Mouse (Mus musculus) hindbrain, embryonic 16.5 days (tissue): ENCODE results near the gene Babam2. TPM values are rescaled to one million over a fixed set of nuclear protein-coding genes. Genes with fewer than 3 reads are reported as not detected.
"Not testable (repeated sequence)": the region's sequence is repeated elsewhere in the genome, so short reads cannot be mapped to it uniquely, and the experiment has no call there.

Experiments used
- ATAC-seq: fragments of 200-750 bp; cut with Nextera tagmentation; 2 replicates; pipeline ENCODE4 v1.8.0; 2017; ENCODE audit warnings: moderate TSS enrichment, moderate library complexity
- H3K27ac ChIP-seq: fragments of 300-500 bp; sonication (generic); 2 replicates; pipeline ENCODE4 v1.5.1; 2014; ENCODE audit warnings: low read depth, mild to moderate bottlenecking, control low read depth, low read length, moderate library complexity
- H3K27me3 ChIP-seq: fragments of 300-500 bp; sonication (generic); replicated peaks from 2 replicates; pipeline ENCODE4 v1.6.1; 2014; ENCODE audit warnings: low read length; ENCODE audit not compliant: control insufficient read depth, insufficient read depth
- H3K36me3 ChIP-seq: fragments of 300-500 bp; sonication (generic); 2 replicates; pipeline ENCODE4 v1.6.1; 2014; ENCODE audit warnings: mild to moderate bottlenecking, low read length, moderate library complexity, mixed read lengths; ENCODE audit not compliant: control insufficient read depth, insufficient read depth
- H3K4me1 ChIP-seq: fragments of 300-500 bp; sonication (generic); 2 replicates; pipeline ENCODE4 v1.6.1; 2014; ENCODE audit warnings: low read depth, low read length; ENCODE audit not compliant: control insufficient read depth, insufficient read depth
- H3K4me2 ChIP-seq: fragments of 300-500 bp; sonication (generic); 2 replicates; pipeline ENCODE4 v1.6.1; 2014; ENCODE audit warnings: mild to moderate bottlenecking, low read length, control low read depth, moderate library complexity
- H3K4me3 ChIP-seq: fragments of 300-500 bp; sonication (generic); 2 replicates; pipeline ENCODE4 v1.5.1; 2014; ENCODE audit warnings: mild to moderate bottlenecking, low read length, control low read depth, moderate library complexity
- H3K9ac ChIP-seq: fragments of 300-500 bp; sonication (generic); 2 replicates; pipeline ENCODE4 v1.6.1; 2014; ENCODE audit warnings: low read depth, mild to moderate bottlenecking, control low read depth, low read length, moderate library complexity
- H3K9me3 ChIP-seq: fragments of 300-500 bp; sonication (generic); 2 replicates; pipeline ENCODE4 v1.6.1; 2014; ENCODE audit warnings: mild to moderate bottlenecking, low read length, moderate library complexity; ENCODE audit not compliant: control insufficient read depth
- WGBS: fragments of 180-500 bp; shearing (Covaris S2); extraction: QIAGEN DNeasy Blood & Tissue Kit; methylation state at CpG from one replicate; pipeline ENCODE4 v1.1.7; 2014; 5-methylcytosine and 5-hydroxymethylcytosine counted together
- polyA plus RNA-seq: library from polyadenylated mRNA; unstranded; fragments of >200 nt; fragmentation: Nextera tagmentation; extraction: Ambion mirVana; gene quantifications from 2 replicates; pipeline ENCODE4 v1.2.1, GENCODE M21; 2015

The Babam2 gene
- polyA plus RNA-seq, 1 experiment from 2014 or later: 49.0 TPM

DNA sequence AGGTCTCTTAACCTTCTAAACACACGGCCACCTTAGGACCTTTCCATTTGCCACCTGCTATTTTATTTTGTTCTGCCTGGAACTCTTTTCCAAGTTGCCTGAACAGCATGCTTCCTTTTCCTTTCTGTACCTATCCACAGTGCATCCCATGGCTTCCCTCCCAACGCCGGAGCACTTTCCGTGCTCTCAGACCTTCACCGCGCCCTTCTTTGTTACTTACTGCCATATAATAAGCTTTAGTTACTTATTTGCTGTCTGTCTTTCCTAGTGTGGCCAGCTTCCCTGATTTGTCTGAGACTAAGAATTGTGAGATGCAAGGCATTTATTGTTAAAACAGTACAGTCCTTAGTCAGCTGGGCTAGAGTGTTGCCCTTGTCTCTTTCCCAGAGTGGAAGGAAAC is 94.9 kb downstream of the Babam2 start:
- no peak for ATAC-seq
- no peaks in the 10 kb centered on the region for H3K27me3 ChIP-seq
- no peak overlapping the region for H3K4me3 ChIP-seq
- WGBS: 89% methylated on average over 6 of the region's 6 CpGs
- H3K36me3 ChIP-seq: no peaks in the 10 kb centered on the region
- H3K9ac ChIP-seq: no peak overlapping the region
- no peaks in the 10 kb centered on the region for H3K4me1 ChIP-seq
- H3K9me3 ChIP-seq: no peaks in the 10 kb centered on the region
- no peak overlapping the region for H3K27ac ChIP-seq
- no peak overlapping the region for H3K4me2 ChIP-seq

DNA sequence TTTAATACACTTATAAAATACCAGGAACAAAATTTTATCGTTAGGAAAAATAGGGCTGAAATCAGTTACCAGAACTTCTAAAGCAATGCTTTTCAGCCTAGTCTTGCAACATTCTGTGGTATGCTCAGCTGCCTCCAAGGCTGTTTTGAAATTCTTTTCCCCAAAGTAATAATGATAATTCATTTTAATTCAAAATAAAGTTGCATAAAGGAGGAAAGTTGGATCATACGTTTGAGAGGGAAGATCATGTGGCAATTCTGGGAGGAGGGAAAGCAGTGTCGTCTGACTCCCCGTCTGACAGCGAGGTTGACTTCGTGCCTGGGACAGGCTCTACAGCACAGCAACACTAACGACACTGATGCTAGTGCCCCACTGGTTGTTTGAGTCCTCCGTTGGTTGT is 95.4 kb downstream of the Babam2 start:
- no peak overlapping the region for H3K9ac ChIP-seq
- no peaks in the 10 kb centered on the region for H3K36me3 ChIP-seq
- no peaks in the 10 kb centered on the region for H3K27me3 ChIP-seq
- 82% methylated on average over 8 of the region's 8 CpGs for WGBS
- no peak overlapping the region for H3K4me2 ChIP-seq
- no peak overlapping the region for H3K4me3 ChIP-seq
- no peak overlapping the region for H3K27ac ChIP-seq
- no peaks in the 10 kb centered on the region for H3K9me3 ChIP-seq
- no peak for ATAC-seq
- no peaks in the 10 kb centered on the region for H3K4me1 ChIP-seq

DNA sequence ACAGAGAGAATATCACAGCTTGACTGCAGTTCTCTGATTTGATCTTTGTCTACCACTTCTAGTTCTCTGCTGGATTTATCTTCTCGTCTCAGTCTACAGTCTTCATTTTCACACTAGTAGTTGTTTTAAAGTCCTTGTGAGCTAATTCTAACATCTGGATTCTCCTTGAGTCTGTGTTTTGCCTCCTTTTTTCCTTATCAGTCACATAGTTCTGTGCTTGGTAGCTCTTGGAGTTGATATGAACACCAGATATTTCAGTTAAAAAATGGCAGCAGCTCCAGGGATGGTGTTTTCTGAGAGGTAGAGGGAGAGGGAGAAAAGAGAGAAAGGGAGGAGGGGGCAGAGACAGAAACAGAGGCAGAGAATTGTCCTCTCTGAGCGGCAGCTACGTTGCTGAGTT is 97.9 kb downstream of the Babam2 start:
- Histone ChIP-seq H3K4me1 (no peaks in the 10 kb centered on the region), H3K27ac (no peak overlapping the region), H3K4me2 (no peak overlapping the region), H3K27me3 (no peaks in the 10 kb centered on the region), H3K4me3 (no peak overlapping the region), H3K9ac (no peak overlapping the region), H3K9me3 (no peaks in the 10 kb centered on the region), H3K36me3 (no peaks in the 10 kb centered on the region)
- WGBS: 81% methylated on average over 3 of the region's 3 CpGs
- no peak for ATAC-seq

DNA sequence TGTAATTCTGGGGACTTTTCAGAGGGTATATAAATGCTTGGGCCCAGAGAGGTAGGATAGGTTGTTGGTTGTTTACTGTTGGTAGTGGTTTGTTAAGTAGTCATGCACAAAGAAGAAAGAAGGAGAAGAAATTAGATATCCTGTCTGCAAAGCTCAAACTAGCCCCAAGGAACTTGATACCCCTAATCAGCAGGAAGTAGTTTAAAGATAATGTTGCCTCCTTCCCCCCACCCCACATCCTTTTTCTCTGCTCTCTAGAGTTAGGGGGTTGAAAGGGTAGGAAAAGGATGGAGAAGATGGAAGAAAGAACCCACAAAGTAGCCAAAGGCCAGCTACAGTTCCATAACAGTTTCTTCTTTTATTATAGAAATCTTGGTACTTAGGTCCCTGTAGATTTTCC is 99.5 kb downstream of the Babam2 start:
- Histone ChIP-seq H3K27ac (no peak overlapping the region), H3K27me3 (no peaks in the 10 kb centered on the region), H3K9ac (no peak overlapping the region), H3K4me2 (no peak overlapping the region), H3K4me1 (no peaks in the 10 kb centered on the region), H3K4me3 (no peak overlapping the region), H3K9me3 (no peaks in the 10 kb centered on the region), H3K36me3 (no peaks in the 10 kb centered on the region)
- ATAC-seq: no peak

DNA sequence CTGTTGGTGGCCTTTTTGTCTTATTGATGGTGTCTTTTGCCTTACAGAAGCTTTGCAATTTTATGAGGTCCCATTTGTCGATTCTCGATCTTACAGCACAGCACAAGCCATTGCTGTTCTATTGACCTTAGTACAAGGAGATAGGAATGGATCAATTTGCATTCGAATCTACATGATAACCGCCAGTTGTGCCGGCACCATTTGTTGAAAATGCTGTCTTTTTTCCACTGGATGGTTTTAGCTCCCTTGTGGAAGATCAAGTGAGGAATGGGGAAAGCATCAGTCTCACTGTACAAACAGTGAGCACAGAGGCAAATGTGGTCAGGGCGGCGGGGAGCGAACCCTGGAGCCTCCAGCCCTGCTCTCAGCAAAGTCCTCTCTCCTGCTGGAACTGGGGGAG is 106.7 kb downstream of the Babam2 start:
- ATAC-seq, H3K27ac ChIP-seq, H3K27me3 ChIP-seq, H3K36me3 ChIP-seq, H3K9ac ChIP-seq, H3K4me3 ChIP-seq, H3K4me2 ChIP-seq, H3K9me3 ChIP-seq, H3K4me1 ChIP-seq: not testable (repeated sequence)
- 89% methylated on average over 8 of the region's 8 CpGs for WGBS

DNA sequence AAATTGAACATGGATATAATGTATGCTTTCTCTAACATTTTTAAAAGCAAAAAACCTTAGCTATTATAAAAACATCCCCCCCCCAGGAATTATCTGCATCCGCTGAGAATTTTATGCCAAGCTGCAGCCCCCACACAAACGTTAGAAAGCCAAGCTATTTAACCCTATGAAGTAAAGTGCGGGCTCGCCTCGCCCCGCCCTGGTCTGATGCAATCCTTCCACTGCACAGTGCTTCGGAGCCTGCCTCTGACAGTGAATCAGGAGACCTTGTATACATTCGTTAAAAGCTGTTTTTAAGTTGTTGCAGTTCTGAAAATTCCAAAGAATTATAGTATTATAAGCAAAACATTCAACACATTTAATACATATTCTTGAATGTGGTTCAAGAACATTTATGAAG is 107.3 kb downstream of the Babam2 start:
- no peaks in the 10 kb centered on the region for H3K4me1 ChIP-seq
- WGBS: 73% methylated on average over 8 of the region's 8 CpGs
- H3K4me2 ChIP-seq: no peak overlapping the region
- no peak overlapping the region for H3K27ac ChIP-seq
- H3K9ac ChIP-seq: no peak overlapping the region
- no peak overlapping the region for H3K4me3 ChIP-seq
- H3K36me3 ChIP-seq: no peaks in the 10 kb centered on the region
- H3K9me3 ChIP-seq: no peaks in the 10 kb centered on the region
- no peaks in the 10 kb centered on the region for H3K27me3 ChIP-seq
- no peak for ATAC-seq

DNA sequence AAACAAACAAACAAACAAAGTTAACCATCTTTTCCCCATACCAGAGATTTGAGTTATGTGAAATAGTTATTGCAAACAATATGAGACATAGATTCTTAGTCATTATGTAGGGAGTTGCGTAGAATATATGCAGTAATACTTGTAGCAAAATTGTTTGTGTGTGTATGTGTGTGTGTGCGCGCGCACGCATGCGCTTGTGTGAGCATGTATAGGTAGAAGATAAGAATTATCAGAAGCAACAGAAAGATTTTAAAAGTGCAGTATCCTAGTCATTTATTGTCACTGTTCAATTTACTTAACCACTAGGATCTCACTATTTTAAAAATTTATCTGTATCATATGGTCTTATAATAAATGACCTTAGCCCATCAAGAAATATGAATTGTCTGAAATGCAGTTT is 109.8 kb downstream of the Babam2 start:
- Histone ChIP-seq H3K4me1 (no peaks in the 10 kb centered on the region), H3K36me3 (no peaks in the 10 kb centered on the region), H3K27me3 (no peaks in the 10 kb centered on the region), H3K9me3 (no peaks in the 10 kb centered on the region), H3K9ac (no peak overlapping the region), H3K27ac (no peak overlapping the region), H3K4me3 (no peak overlapping the region), H3K4me2 (no peak overlapping the region)
- over 99% methylated on average over 6 of the region's 6 CpGs for WGBS
- no peak for ATAC-seq

DNA sequence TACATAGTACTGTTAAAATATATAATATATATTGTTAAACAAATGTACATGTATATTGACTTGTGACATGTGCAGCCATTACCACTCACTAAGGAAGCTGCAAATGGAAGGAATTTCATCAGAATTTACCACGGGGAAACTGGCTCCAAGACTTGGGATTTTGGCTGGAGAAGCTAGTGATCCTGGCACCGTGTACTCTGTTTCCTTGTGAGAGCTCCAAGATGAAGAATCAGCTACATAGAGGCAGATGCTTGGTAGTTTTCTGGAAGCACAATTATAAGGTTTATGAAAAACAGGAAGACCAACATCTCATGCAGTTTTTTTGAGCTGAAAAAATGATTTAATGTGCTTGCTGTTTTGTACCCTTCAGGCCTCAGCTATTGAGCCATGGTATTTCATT is 110.8 kb downstream of the Babam2 start:
- H3K36me3 ChIP-seq: no peaks in the 10 kb centered on the region
- H3K4me2 ChIP-seq: no peak overlapping the region
- no peak for ATAC-seq
- no peak overlapping the region for H3K9ac ChIP-seq
- no peaks in the 10 kb centered on the region for H3K9me3 ChIP-seq
- no peak overlapping the region for H3K4me3 ChIP-seq
- no peak overlapping the region for H3K27ac ChIP-seq
- no peaks in the 10 kb centered on the region for H3K27me3 ChIP-seq
- WGBS: 66% methylated on average over 2 of the region's 2 CpGs
- H3K4me1 ChIP-seq: no peaks in the 10 kb centered on the region

DNA sequence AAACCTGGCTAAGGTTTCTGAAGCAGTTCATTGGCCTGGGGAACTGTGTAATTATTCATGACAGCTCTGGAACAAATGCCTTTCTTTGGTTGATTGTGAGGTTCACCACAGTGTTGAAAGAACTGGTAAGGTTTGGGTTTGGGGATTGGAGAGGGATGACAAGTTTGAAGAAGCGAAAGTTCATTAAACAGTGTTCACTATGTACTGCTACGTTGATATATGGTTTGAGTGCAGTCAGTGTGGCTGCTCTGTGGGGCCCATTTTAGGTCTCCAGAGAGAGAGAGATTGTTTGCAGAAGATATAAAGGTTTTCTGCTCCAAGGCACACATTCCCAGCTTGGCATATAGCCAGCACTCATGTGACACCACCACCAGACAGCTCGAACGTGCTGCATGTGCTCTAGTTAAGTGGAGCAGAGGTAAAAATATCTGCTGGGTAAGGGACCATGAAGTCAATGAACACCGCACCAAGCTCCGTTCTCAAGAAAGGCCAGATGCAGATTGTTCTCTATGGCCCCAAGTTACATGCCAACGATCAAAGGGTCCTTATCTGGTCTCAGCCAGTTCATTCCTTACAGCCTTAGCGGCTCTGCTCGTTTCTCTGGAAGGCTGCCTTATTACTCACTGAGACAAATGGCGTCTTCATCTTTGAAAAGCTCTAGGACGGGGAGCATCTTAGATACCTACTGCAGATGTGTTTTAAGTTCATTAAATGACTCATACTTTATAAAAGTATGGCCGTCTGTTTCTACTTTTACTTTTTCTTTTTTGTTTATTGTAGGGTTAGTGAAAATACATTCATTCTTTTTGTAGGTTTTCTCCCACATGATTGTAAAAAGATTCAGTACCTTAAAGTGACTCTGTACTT is 113.5 kb downstream of the Babam2 start:
- Histone ChIP-seq H3K9me3 (no peaks in the 10 kb centered on the region), H3K36me3 (no peaks in the 10 kb centered on the region), H3K27me3 (no peaks in the 10 kb centered on the region), H3K27ac (no peak overlapping the region), H3K4me1 (no peaks in the 10 kb centered on the region), H3K4me3 (no peak overlapping the region), H3K4me2 (no peak overlapping the region), H3K9ac (no peak overlapping the region)
- 47% methylated on average over 12 of the region's 12 CpGs for WGBS
- peak; percentile 52; the same call in 1 of the 2 replicates for ATAC-seq

DNA sequence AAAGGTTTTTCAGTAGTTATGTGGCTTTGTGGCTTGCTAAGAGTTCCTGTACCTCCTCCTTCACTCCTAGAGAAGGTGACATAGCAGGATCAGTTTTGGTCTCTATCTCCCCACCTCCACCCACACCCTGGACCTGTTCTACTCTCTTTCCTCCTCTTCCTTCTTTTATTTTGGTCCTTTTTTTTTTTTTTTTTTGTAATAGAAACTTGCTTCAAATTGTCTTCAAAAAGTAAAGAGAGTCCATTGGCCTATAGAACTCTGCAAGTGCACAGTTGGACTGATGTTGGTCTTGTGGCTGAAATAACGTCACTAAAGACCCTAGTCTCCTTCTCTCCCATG is 114.1 kb downstream of the Babam2 start:
- Histone ChIP-seq H3K27ac (no peak overlapping the region), H3K9me3 (no peaks in the 10 kb centered on the region), H3K4me2 (no peak overlapping the region), H3K4me3 (no peak overlapping the region), H3K27me3 (no peaks in the 10 kb centered on the region), H3K36me3 (no peaks in the 10 kb centered on the region), H3K4me1 (no peaks in the 10 kb centered on the region), H3K9ac (no peak overlapping the region)
- WGBS: 76% methylated on average over 1 of the region's 1 CpGs
- no peak for ATAC-seq
